Mouse (Mus musculus) midbrain, postnatal 0 days (tissue): Measurements from ENCODE around the gene Pign. TPM values are rescaled to one million over a fixed set of nuclear protein-coding genes. Genes with fewer than 3 reads are reported as not detected.

Source experiments
- ATAC-seq: fragments of 200-750 bp; cut with Nextera tagmentation; 2 replicates; pipeline ENCODE4 v1.8.0; 2017; ENCODE audit warnings: moderate number of reproducible peaks, mild to moderate bottlenecking, moderate TSS enrichment, moderate library complexity; ENCODE audit not compliant: low FRiP score
- DNase-seq: peaks from one replicate; pipeline ENCODE4 v3.0.0-alpha.2; 2015; ENCODE audit warnings: low spot score
- H3K27ac ChIP-seq: fragments of 300-500 bp; sonication (generic); 2 replicates; pipeline ENCODE4 v1.5.1; 2014; ENCODE audit warnings: low read depth, mild to moderate bottlenecking, low read length, mixed read lengths
- H3K27me3 ChIP-seq: fragments of 300-500 bp; sonication (generic); 2 replicates; pipeline ENCODE4 v1.6.1; 2014; ENCODE audit warnings: low read length, control low read depth, mixed read lengths; ENCODE audit not compliant: insufficient read depth
- H3K36me3 ChIP-seq: fragments of 300-500 bp; sonication (generic); 2 replicates; pipeline ENCODE4 v1.6.1; 2014; ENCODE audit warnings: low read length, control low read depth, mixed read lengths; ENCODE audit not compliant: insufficient read depth
- H3K4me1 ChIP-seq: fragments of 300-500 bp; sonication (generic); 2 replicates; pipeline ENCODE4 v1.6.1; 2014; ENCODE audit warnings: mild to moderate bottlenecking, control low read depth, antibody characterized with exemption, low read length, mixed read lengths; ENCODE audit not compliant: insufficient read depth
- H3K4me2 ChIP-seq: fragments of 300-500 bp; sonication (generic); 2 replicates; pipeline ENCODE4 v1.6.1; 2014; ENCODE audit warnings: low read depth, mild to moderate bottlenecking, low read length, mixed read lengths; ENCODE audit not compliant: poor library complexity, severe bottlenecking
- H3K4me3 ChIP-seq: fragments of 300-500 bp; sonication (generic); 2 replicates; pipeline ENCODE4 v1.5.1; 2014; ENCODE audit warnings: low read depth, mild to moderate bottlenecking, low read length, moderate library complexity
- H3K9ac ChIP-seq: fragments of 300-500 bp; sonication (generic); replicated peaks from 2 replicates; pipeline ENCODE4 v1.6.1; 2014; ENCODE audit warnings: mild to moderate bottlenecking, low read length, moderate library complexity, mixed read lengths; ENCODE audit not compliant: poor library complexity, severe bottlenecking
- H3K9me3 ChIP-seq: fragments of 300-500 bp; sonication (generic); 2 replicates; pipeline ENCODE4 v1.6.1; 2016; ENCODE audit warnings: low read length, control low read depth
- CTCF ChIP-seq: IDR thresholded peaks from 2 replicates; pipeline ENCODE4 v1.5.1; 2016; ENCODE audit warnings: antibody characterized with exemption, mild to moderate bottlenecking
- WGBS: fragments of 180-500 bp; shearing (Covaris S2); extraction: QIAGEN DNeasy Blood & Tissue Kit; methylation state at CpG from one replicate; pipeline ENCODE4 v1.1.7; 2014; 5-methylcytosine and 5-hydroxymethylcytosine counted together
- polyA plus RNA-seq: library from polyadenylated mRNA; unstranded; fragments of >200 nt; fragmentation: Nextera tagmentation; extraction: Ambion mirVana; gene quantifications from 2 replicates; pipeline ENCODE4 v1.2.1, GENCODE M21; 2015
- total RNA-seq: library from RNA; depleted of rRNA; stranded (reverse); fragments of >200 nt; gene quantifications from 2 replicates; pipeline ENCODE4 v1.2.3, GENCODE M21; 2014

The Pign gene
- total and polyA plus RNA-seq, 2 experiments from 2014 or later: 6.7 to 32.4 TPM

GRCm38 (mm10) chr1:105685501-105685900, 22.0 kb upstream of the Pign start:
- ATAC-seq: no peak

GRCm38 (mm10) chr1:105680587-105680986, 17.1 kb upstream of the Pign start:
- Histone ChIP-seq H3K4me1 (no peaks in the 10 kb centered on the region), H3K27me3 (no peaks in the 10 kb centered on the region), H3K9me3 (no peaks in the 10 kb centered on the region), H3K36me3 (no peaks in the 10 kb centered on the region), H3K9ac (no peak overlapping the region), H3K27ac (no peak overlapping the region), H3K4me3 (no peak overlapping the region), H3K4me2 (no peak overlapping the region)
- 88% methylated on average over 1 of the region's 1 CpGs for WGBS
- TF ChIP-seq CTCF: peak; percentile 57
- DNase-seq: peak; percentile 2
- ATAC-seq: no peak

More at GRCm38 (mm10) chr1:105685501-105685900, 22.0 kb upstream of the Pign start:
- H3K4me1 ChIP-seq: no peaks in the 10 kb centered on the region
- H3K4me2 ChIP-seq: no peak overlapping the region
- 82% methylated on average over 3 of the region's 3 CpGs for WGBS
- no peak for TF ChIP-seq CTCF
- DNase-seq: no peak
- no peak overlapping the region for H3K4me3 ChIP-seq
- no peak overlapping the region for H3K9ac ChIP-seq
- H3K27me3 ChIP-seq: no peaks in the 10 kb centered on the region
- no peak overlapping the region for H3K27ac ChIP-seq
- peaks cover 3% of the 10 kb centered on the region; the same call in 1 of the 2 replicates for H3K36me3 ChIP-seq
- H3K9me3 ChIP-seq: no peaks in the 10 kb centered on the region

- no peak for DNase-seq
- H3K27ac ChIP-seq: no peak overlapping the region
- no peak for TF ChIP-seq CTCF
- no peak overlapping the region for H3K9ac ChIP-seq
- no peaks in the 10 kb centered on the region for H3K9me3 ChIP-seq
- H3K4me1 ChIP-seq: no peaks in the 10 kb centered on the region
- no peaks in the 10 kb centered on the region for H3K27me3 ChIP-seq
- 97% methylated on average over 2 of the region's 2 CpGs for WGBS
- no peak overlapping the region for H3K4me2 ChIP-seq
- no peak for ATAC-seq
- H3K36me3 ChIP-seq: no peaks in the 10 kb centered on the region
- H3K4me3 ChIP-seq: no peak overlapping the region
Observed at GRCm38 (mm10) chr1:105674763-105675162, 11.3 kb upstream of the Pign start.

GRCm38 (mm10) chr1:105669700-105670099, 6.2 kb upstream of the Pign start:
- Histone ChIP-seq H3K4me3 (no peak overlapping the region), H3K4me1 (peaks cover 10% of the 10 kb centered on the region; the same call in 1 of the 2 replicates)
- no peak for DNase-seq

GRCm38 (mm10) chr1:105663962-105664812, 710 bp upstream of the Pign start:
- Histone ChIP-seq H3K27me3 (no peaks in the 10 kb centered on the region), H3K9ac (peak overlapping the region; percentile 87), H3K9me3 (no peaks in the 10 kb centered on the region), H3K4me2 (peak overlapping the region; percentile 91), H3K4me1 (peaks cover 10% of the 10 kb centered on the region; the same call in 1 of the 2 replicates), H3K4me3 (peak overlapping the region; percentile 99), H3K36me3 (no peaks in the 10 kb centered on the region), H3K27ac (peak overlapping the region; percentile 91)
- no peak for TF ChIP-seq CTCF
- ATAC-seq (peak; percentile 55), DNase-seq (peak; percentile 21)
- WGBS: under 1% methylated on average over 65 of the region's 68 CpGs

More at GRCm38 (mm10) chr1:105669700-105670099, 6.2 kb upstream of the Pign start:
- H3K9me3 ChIP-seq: no peaks in the 10 kb centered on the region
- ATAC-seq: no peak
- no peaks in the 10 kb centered on the region for H3K36me3 ChIP-seq
- no peak for TF ChIP-seq CTCF
- H3K27ac ChIP-seq: no peak overlapping the region
- no peak overlapping the region for H3K9ac ChIP-seq
- no peak overlapping the region for H3K4me2 ChIP-seq
- no peaks in the 10 kb centered on the region for H3K27me3 ChIP-seq

- H3K27ac ChIP-seq: 0 out of 2 replicates have a peak overlapping the region, but pooled peaks have one; percentile 1
- no peaks in the 10 kb centered on the region for H3K27me3 ChIP-seq
- WGBS: 4% methylated on average over 6 of the region's 6 CpGs
- DNase-seq (no peak), ATAC-seq (no peak)
- H3K4me2 ChIP-seq: peak overlapping the region; percentile 75
- H3K36me3 ChIP-seq: no peaks in the 10 kb centered on the region
- peak overlapping the region; percentile 66 for H3K9ac ChIP-seq
- peak overlapping the region; percentile 99 for H3K4me3 ChIP-seq
- no peak for TF ChIP-seq CTCF
- H3K4me1 ChIP-seq: peaks cover 10% of the 10 kb centered on the region; the same call in 1 of the 2 replicates
- H3K9me3 ChIP-seq: no peaks in the 10 kb centered on the region
Observed at GRCm38 (mm10) chr1:105662820-105663170, 682 bp downstream of the Pign start.
